Mouse (Mus musculus) embryonic fibroblast, embryonic 13.5 days (primary cell): ENCODE data around the gene Gstm7.

Source experiments
- CTCF ChIP-seq: IDR thresholded peaks from 2 replicates; pipeline ENCODE4 v1.5.1; 2011; ENCODE audit warnings: mild to moderate bottlenecking, control low read depth, low read length, moderate library complexity, borderline replicate concordance; ENCODE audit not compliant: insufficient read depth
- POLR2A ChIP-seq: IDR thresholded peaks from 2 replicates; pipeline ENCODE4 v1.6.1; 2011; ENCODE audit warnings: low read depth, mild to moderate bottlenecking, control low read depth, low read length, moderate library complexity

- TF ChIP-seq POLR2A (no peak), CTCF (no peak)
Measured at GRCm38 (mm10) chr3:107964026-107964425, 32.4 kb upstream of the Gstm7 start.
